Mouse (Mus musculus): Measurements from ENCODE around the gene Nudcd3. TPM values are rescaled to one million over a fixed set of nuclear protein-coding genes. Genes with fewer than 3 reads are reported as not detected.

Gene Nudcd3
- total and polyA plus RNA-seq, 2 experiments from 2014 or later, result 61.6 to 70.7 TPM

DNA sequence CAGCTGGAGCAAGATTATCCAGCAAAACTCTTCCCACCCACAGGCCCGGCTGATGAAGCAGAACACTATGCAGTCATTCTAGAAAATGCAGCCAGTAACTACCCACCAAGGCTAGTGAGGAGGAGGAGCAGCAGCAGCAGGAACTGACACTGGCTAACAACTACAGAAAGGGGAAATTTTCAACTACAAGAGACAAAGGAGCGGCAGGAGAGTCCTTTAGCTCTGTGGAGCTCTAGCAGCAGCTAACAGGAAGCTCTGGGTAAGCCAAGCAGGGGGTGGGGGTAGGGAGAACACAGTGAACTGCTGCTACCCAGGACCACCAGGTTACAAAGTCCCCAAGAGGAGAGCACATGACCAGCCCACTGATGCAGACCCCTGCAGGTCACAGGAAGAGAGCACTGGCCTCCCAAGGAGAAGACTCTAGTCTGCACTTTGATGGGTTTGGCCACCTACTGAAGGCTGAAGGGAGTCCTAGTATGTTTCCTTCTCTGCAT, 21.5 kb downstream of the Nudcd3 start:
- no peak for DNase-seq
- Histone ChIP-seq H3K9ac (peak overlapping the region; percentile 18; the same call in 1 of the 2 replicates), H3K4me2 (ENCODE audit: low read depth) (no peak overlapping the region), H3K4me3 (ENCODE audit: low read depth, low read length) (no peak overlapping the region), H3K36me3 (ENCODE audit: insufficient read depth) (no peaks in the 10 kb centered on the region), H3K4me1 (ENCODE audit: insufficient read depth) (peaks cover 21% of the 10 kb centered on the region), H3K9me3 (ENCODE audit: low read length) (no peaks in the 10 kb centered on the region), H3K27ac (ENCODE audit: low read depth, low read length) (peak overlapping the region; percentile 50), H3K27me3 (ENCODE audit: insufficient read depth, low read length) (no peaks in the 10 kb centered on the region)
- peak; percentile 32; the same call in 1 of the 2 replicates for ATAC-seq
- WGBS, result 16% methylated on average over 2 of the region's 2 CpGs
- TF ChIP-seq CTCF (IDR thresholded peaks at IDR 0.05; ENCODE audit: low read depth), result no peak

DNA sequence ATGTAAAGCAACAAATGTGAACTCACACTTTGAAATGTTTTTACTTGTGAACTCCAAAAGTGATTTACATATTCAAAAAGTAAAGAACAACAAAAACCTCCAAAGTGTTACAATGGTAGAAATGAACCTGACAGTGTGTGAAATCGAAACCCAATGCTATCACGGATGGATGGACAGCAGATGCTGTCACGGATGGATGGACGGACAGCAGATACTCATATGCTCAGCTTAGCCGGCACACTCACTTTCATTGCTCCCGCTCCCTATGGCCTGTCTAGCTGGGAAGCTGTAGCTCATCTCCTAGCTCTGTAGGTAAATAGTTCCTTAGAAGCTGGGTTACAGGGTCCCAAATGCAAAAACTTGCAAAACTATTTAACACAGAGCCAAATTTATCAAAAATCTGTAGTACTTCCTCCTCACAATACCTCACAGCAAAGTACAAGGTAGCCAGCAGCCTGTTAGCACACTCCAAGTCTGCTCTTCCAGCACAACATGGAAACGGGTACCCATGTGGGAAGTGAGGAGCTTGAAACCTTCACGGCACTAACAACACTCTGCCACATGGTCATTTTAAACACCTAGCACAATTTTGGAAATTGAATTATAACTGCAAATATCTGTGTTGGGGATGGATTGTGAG, 22.3 kb downstream of the Nudcd3 start:
- no peak for ATAC-seq
- no peak overlapping the region for H3K4me3 ChIP-seq (ENCODE audit: low read depth, low read length)
- H3K4me1 ChIP-seq (ENCODE audit: insufficient read depth), result peaks cover 17% of the 10 kb centered on the region
- no peak for DNase-seq
- H3K36me3 ChIP-seq (ENCODE audit: insufficient read depth), result no peaks in the 10 kb centered on the region
- no peak overlapping the region for H3K27ac ChIP-seq (ENCODE audit: low read depth, low read length)
- no peaks in the 10 kb centered on the region for H3K9me3 ChIP-seq (ENCODE audit: low read length)
- H3K27me3 ChIP-seq (ENCODE audit: insufficient read depth, low read length), result no peaks in the 10 kb centered on the region
- H3K9ac ChIP-seq, result no peak overlapping the region
- TF ChIP-seq CTCF (IDR thresholded peaks at IDR 0.05; ENCODE audit: low read depth), result no peak
- 62% methylated on average over 8 of the region's 8 CpGs for WGBS
- no peak overlapping the region for H3K4me2 ChIP-seq (ENCODE audit: low read depth)

DNA sequence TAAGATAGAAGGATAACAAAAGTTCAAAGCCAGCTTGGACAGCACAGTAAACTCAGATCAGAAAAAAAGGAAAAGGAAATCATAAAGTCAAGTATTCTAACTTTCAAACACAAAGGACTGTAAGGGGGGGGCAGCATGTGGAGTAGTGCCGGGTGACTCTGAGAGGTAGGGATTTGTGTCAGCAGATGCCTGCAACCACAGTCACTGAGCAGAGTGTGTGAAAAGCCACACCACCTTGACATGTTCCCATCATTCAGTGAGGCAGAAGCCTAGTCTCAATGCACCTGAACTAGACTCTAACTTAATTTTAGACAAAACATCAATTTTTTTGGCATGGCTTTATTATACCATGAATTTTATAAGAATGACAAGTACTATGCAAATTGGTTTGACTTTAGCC, 24.7 kb downstream of the Nudcd3 start:
- H3K9ac ChIP-seq, result no peak overlapping the region
- peaks cover 15% of the 10 kb centered on the region; the same call in 1 of the 2 replicates for H3K4me1 ChIP-seq (ENCODE audit: insufficient read depth)
- H3K4me2 ChIP-seq (ENCODE audit: low read depth), result no peak overlapping the region
- H3K27me3 ChIP-seq (ENCODE audit: insufficient read depth, low read length), result no peaks in the 10 kb centered on the region
- H3K9me3 ChIP-seq (ENCODE audit: low read length), result no peaks in the 10 kb centered on the region
- ATAC-seq (no peak), DNase-seq (no peak)
- no peaks in the 10 kb centered on the region for H3K36me3 ChIP-seq (ENCODE audit: insufficient read depth)
- no peak overlapping the region for H3K4me3 ChIP-seq (ENCODE audit: low read depth, low read length)
- TF ChIP-seq CTCF (IDR thresholded peaks at IDR 0.05; ENCODE audit: low read depth), result no peak
- WGBS, result 68% methylated on average over 1 of the region's 1 CpGs
- no peak overlapping the region for H3K27ac ChIP-seq (ENCODE audit: low read depth, low read length)

DNA sequence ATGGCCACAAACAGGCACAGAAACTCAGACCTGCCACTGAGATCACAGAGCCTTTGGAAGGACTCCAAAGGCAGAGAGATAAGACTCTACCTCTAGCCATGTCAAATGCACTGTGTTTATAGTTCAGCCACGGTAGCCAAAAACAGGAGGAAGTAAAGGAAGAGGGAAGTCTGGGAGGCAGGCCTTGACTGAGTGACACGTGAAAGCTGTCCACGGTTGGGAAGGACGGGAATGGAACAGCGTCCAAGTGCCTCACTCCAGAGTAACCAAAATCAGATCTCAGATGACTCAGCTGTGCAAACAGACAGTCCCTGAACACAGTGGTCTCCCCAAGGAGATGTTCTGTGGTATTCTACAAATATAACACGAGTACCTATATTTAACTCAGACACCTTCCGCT, 25.5 kb downstream of the Nudcd3 start:
- Histone ChIP-seq H3K4me2 (ENCODE audit: low read depth) (no peak overlapping the region), H3K9me3 (ENCODE audit: low read length) (no peaks in the 10 kb centered on the region), H3K9ac (no peak overlapping the region), H3K36me3 (ENCODE audit: insufficient read depth) (no peaks in the 10 kb centered on the region), H3K4me3 (ENCODE audit: low read depth, low read length) (no peak overlapping the region), H3K27me3 (ENCODE audit: insufficient read depth, low read length) (no peaks in the 10 kb centered on the region), H3K27ac (ENCODE audit: low read depth, low read length) (no peak overlapping the region), H3K4me1 (ENCODE audit: insufficient read depth) (peaks cover 14% of the 10 kb centered on the region; the same call in 1 of the 2 replicates)
- WGBS, result 77% methylated on average over 7 of the region's 7 CpGs
- ATAC-seq, result no peak
- no peak for DNase-seq
- no peak for TF ChIP-seq CTCF (IDR thresholded peaks at IDR 0.05; ENCODE audit: low read depth)

DNA sequence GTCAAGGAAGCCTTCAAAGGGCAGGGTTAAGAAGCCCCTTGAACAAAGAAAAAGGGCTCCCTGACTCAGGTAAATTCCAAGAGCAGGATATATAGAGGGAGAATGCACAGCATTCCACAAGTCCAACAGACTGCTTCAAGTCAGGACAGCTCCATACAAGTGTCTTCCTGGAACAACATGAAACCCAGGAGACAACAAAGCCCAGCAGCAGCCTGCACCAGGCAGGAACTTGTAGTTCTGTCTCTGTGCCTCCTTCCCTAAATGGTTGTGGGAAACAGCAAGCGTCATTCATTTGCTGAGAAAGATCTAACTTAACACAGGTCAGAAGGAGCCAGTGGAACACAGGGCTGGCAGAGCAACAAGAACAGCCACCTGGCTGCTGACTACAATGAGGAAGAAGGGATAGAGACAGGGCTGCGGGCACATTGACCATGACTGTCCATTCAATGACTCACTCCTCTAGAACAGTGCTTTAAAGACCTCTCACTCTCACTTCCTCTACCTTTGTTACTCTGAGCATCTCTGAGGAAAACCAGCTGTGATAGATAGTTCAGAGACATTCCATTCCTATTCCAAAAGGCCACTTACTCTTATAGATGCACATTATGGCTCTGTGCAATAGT, 31.1 kb downstream of the Nudcd3 start:
- H3K4me2 ChIP-seq (ENCODE audit: low read depth), result no peak overlapping the region
- H3K27me3 ChIP-seq (ENCODE audit: insufficient read depth, low read length), result no peaks in the 10 kb centered on the region
- no peak for ATAC-seq
- H3K9ac ChIP-seq, result no peak overlapping the region
- no peaks in the 10 kb centered on the region for H3K4me1 ChIP-seq (ENCODE audit: insufficient read depth)
- no peak for DNase-seq
- H3K9me3 ChIP-seq (ENCODE audit: low read length), result no peaks in the 10 kb centered on the region
- no peak overlapping the region for H3K4me3 ChIP-seq (ENCODE audit: low read depth, low read length)
- no peak overlapping the region for H3K27ac ChIP-seq (ENCODE audit: low read depth, low read length)
- 79% methylated on average over 2 of the region's 2 CpGs for WGBS
- no peak for TF ChIP-seq CTCF (IDR thresholded peaks at IDR 0.05; ENCODE audit: low read depth)
- H3K36me3 ChIP-seq (ENCODE audit: insufficient read depth), result no peaks in the 10 kb centered on the region

DNA sequence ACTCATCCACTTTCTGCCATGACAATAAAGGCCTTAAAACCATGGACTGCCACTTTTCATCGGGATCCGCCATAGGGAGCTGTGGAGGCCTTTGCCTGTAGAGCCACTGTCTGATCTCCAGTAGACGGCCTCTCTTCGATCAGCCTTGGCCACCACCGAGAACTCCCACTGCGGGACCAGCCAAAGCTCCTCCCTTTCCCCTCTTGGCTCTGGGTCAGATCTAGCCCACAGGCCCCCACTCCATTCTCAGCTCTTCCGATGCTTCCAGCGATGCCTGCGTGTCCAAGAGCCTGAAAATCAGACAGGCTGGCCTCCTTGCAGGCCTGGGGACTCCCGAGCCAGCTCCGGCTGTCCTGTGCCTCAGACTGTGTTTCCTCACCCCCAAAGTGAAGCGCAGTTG, 33.9 kb downstream of the Nudcd3 start:
- H3K4me2 ChIP-seq (ENCODE audit: low read depth), result no peak overlapping the region
- H3K27ac ChIP-seq (ENCODE audit: low read depth, low read length), result no peak overlapping the region
- H3K4me1 ChIP-seq (ENCODE audit: insufficient read depth), result no peaks in the 10 kb centered on the region
- ATAC-seq, result no peak
- no peak for TF ChIP-seq CTCF (IDR thresholded peaks at IDR 0.05; ENCODE audit: low read depth)
- 64% methylated on average over 12 of the region's 12 CpGs for WGBS
- H3K9ac ChIP-seq, result no peak overlapping the region
- no peaks in the 10 kb centered on the region for H3K36me3 ChIP-seq (ENCODE audit: insufficient read depth)
- H3K4me3 ChIP-seq (ENCODE audit: low read depth, low read length), result no peak overlapping the region
- H3K27me3 ChIP-seq (ENCODE audit: insufficient read depth, low read length), result no peaks in the 10 kb centered on the region
- no peak for DNase-seq
- H3K9me3 ChIP-seq (ENCODE audit: low read length), result no peaks in the 10 kb centered on the region

DNA sequence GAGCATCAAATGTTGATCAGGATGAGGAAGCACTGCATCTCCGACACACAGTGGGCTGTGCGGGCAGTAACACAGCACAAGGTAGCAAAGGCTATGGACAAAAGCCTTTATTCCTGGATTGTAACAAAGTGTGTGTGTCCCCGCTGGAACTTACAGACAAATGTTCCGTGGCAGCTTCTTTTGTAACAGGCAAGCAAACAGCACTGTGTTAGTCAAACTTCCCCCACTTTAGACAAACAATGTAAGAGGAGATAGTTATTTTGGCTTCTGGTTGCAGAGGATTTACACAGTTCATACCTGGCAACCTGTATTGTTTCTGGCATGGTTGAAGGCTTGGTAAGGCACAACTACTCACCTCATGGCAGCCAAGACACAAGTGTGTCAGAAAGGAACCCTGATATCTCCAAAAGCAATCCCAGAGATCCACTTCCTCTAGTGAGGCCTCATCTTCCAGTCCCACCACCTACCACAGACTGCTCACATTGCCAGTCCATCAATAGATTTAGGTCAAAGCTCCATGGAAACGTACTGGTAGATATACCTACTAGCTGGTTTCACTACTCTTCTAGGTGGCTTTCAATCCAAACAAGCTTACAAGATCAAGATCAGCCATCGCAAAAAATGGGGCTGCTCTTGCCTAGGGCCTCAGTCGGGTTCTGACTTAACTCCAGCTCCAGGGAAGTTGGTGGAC, 34.7 kb downstream of the Nudcd3 start:
- Histone ChIP-seq H3K4me1 (ENCODE audit: insufficient read depth) (no peaks in the 10 kb centered on the region), H3K27me3 (ENCODE audit: insufficient read depth, low read length) (no peaks in the 10 kb centered on the region), H3K9ac (no peak overlapping the region), H3K27ac (ENCODE audit: low read depth, low read length) (no peak overlapping the region), H3K36me3 (ENCODE audit: insufficient read depth) (no peaks in the 10 kb centered on the region), H3K4me3 (ENCODE audit: low read depth, low read length) (no peak overlapping the region), H3K4me2 (ENCODE audit: low read depth) (no peak overlapping the region), H3K9me3 (ENCODE audit: low read length) (no peaks in the 10 kb centered on the region)
- DNase-seq (no peak), ATAC-seq (no peak)
- no peak for TF ChIP-seq CTCF (IDR thresholded peaks at IDR 0.05; ENCODE audit: low read depth)
- 93% methylated on average over 7 of the region's 7 CpGs for WGBS

All from forebrain, postnatal 0 days (tissue).